Mouse (Mus musculus) left cerebral cortex, adult 11 months (tissue): ENCODE data around the gene Slc39a3.
"Not testable (repeated sequence)": the region's sequence is repeated elsewhere in the genome, so short reads cannot be mapped to it uniquely, and the experiment has no call there.

ENCODE experiments used
- DNase-seq: peaks from one replicate; pipeline ENCODE4 v3.0.0; 2022; ENCODE audit warnings: low spot score

Gene Slc39a3

GRCm38 (mm10) chr10:81006005-81006677 lies 31.1 kb downstream of the Slc39a3 start:
- no peak for DNase-seq

- DNase-seq, result peak; percentile 73
Measured at GRCm38 (mm10) chr10:81001161-81001560, 36.1 kb downstream of the Slc39a3 start.

GRCm38 (mm10) chr10:81000197-81001062 lies 36.8 kb downstream of the Slc39a3 start:
- DNase-seq, result no peak

- DNase-seq, result peak; percentile 86
Measured at GRCm38 (mm10) chr10:80999362-81000196, 37.6 kb downstream of the Slc39a3 start.

- no peak for DNase-seq
Measured at GRCm38 (mm10) chr10:80998778-80999177, 38.4 kb downstream of the Slc39a3 start.

- DNase-seq, result no peak
Measured at GRCm38 (mm10) chr10:80998021-80998420, 39.2 kb downstream of the Slc39a3 start.

GRCm38 (mm10) chr10:80997332-80997731 lies 39.9 kb downstream of the Slc39a3 start:
- DNase-seq, result no peak

- DNase-seq, result no peak
Measured at GRCm38 (mm10) chr10:80996501-80996900, 40.7 kb downstream of the Slc39a3 start.

GRCm38 (mm10) chr10:80995091-80995632 lies 42.1 kb downstream of the Slc39a3 start:
- peak; percentile 79 for DNase-seq

- no peak for DNase-seq
Measured at GRCm38 (mm10) chr10:80994621-80995020, 42.6 kb downstream of the Slc39a3 start.

GRCm38 (mm10) chr10:80993276-80993675 lies 44.0 kb downstream of the Slc39a3 start:
- DNase-seq, result no peak

GRCm38 (mm10) chr10:80991945-80992344 lies 45.3 kb downstream of the Slc39a3 start:
- no peak for DNase-seq

- DNase-seq, result no peak
Measured at GRCm38 (mm10) chr10:80991007-80991406, 46.2 kb downstream of the Slc39a3 start.

GRCm38 (mm10) chr10:80990406-80990805 lies 46.8 kb downstream of the Slc39a3 start:
- DNase-seq, result no peak

GRCm38 (mm10) chr10:80989854-80990253 lies 47.4 kb downstream of the Slc39a3 start:
- DNase-seq, result not testable (repeated sequence)

GRCm38 (mm10) chr10:80989446-80989845 lies 47.8 kb downstream of the Slc39a3 start:
- no peak for DNase-seq

- DNase-seq, result no peak
Measured at GRCm38 (mm10) chr10:80987709-80988441, 49.4 kb downstream of the Slc39a3 start.

- DNase-seq, result no peak
Measured at GRCm38 (mm10) chr10:80986754-80987153, 50.5 kb downstream of the Slc39a3 start.

- no peak for DNase-seq
Measured at GRCm38 (mm10) chr10:80985970-80986701, 51.1 kb downstream of the Slc39a3 start.

- no peak for DNase-seq
Measured at GRCm38 (mm10) chr10:80985241-80985969, 51.8 kb downstream of the Slc39a3 start.
